Comparison of ENCODE assay signal across 29 mouse cellular contexts in the genomic region with DNA sequence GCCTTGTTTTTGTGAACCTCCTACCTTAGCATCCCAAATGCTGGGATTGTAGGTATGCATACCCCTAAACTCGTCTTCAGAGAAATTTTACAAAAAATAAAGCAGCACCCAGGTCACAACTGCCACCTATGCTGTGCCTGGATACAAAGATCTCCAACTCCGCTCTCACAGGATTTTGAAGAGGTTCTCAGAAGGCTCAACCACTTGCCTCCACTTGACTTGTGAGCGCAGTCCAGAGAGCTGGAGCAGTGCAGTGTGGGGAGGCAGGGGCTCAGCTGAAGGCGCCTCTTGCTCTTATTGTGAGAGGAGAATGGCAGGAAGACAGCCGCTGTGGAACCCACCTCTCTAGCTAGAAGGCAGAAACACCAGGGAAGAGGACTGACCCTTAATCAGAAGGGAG.
DNase-seq lines count a peak whose midpoint lies in the region; ATAC-seq and TF ChIP-seq lines count a peak whose summit lies in the region.
"Had no signal": no experiment of that assay in that cellular context is flagged by ENCODE, and none has a peak within 500 bp of the region (broad histone marks: within the 10 kb centered on the region; RNA-seq: fewer than 3 reads in every experiment).

No protein-coding gene starts in this region.

- H3K4me1 ChIP-seq in lung, embryonic 15.5 days = peaks cover 21% of the 10 kb centered on the region
- no peaks in the 10 kb centered on the region for H3K4me1 ChIP-seq in forebrain, postnatal 0 days (ENCODE audit: insufficient read depth)
- H3K4me1 ChIP-seq: embryonic facial prominence, embryonic 12.5 days; heart, embryonic 15.5 days; liver, embryonic 13.5 days; midbrain, embryonic 10.5 days; neural tube, embryonic 12.5 days had no signal

- H3K27me3 ChIP-seq in lung, embryonic 15.5 days = no peaks in the 10 kb centered on the region
- H3K27me3 ChIP-seq in forebrain, postnatal 0 days (ENCODE audit: insufficient read depth, low read length) = no peaks in the 10 kb centered on the region
- H3K27me3 ChIP-seq: embryonic facial prominence, embryonic 12.5 days; heart, embryonic 15.5 days; liver, embryonic 13.5 days; neural tube, embryonic 12.5 days had no signal

- DNase-seq in kidney, postnatal 10 days = peak; percentile 34
- DNase-seq in kidney, postnatal 14 days = no peak
- DNase-seq in lung, adult 18-20 months = peak; percentile 12 to 44
- peak; percentile 34 for DNase-seq in lung, postnatal 25 days (ENCODE audit: low spot score)
- DNase-seq in thymus, postnatal 14 days = no peak
- no peak for DNase-seq in forebrain, postnatal 0 days
- DNase-seq: adrenal gland, postnatal 14 days; cerebellum, adult 11-12 months; cerebellum, adult 9-11 months; embryo, embryonic 11 days; gastrocnemius, postnatal 10 days; kidney, adult 18-20 months; kidney, postnatal 36 days; layer of hippocampus, postnatal 36 days; left cerebral cortex, postnatal 4 days; liver, embryonic 13.5 days; right cerebral cortex, adult 18-20 months; spleen, adult 18-20 months; thymus, postnatal 36 days had no signal

- WGBS in lung, embryonic 15.5 days = 52% methylated on average over 5 of the region's 5 CpGs
- WGBS in forebrain, postnatal 0 days = 79% methylated on average over 5 of the region's 5 CpGs

- no peak overlapping the region for H3K9ac ChIP-seq in lung, embryonic 15.5 days
- H3K9ac ChIP-seq in forebrain, postnatal 0 days = no peak overlapping the region
- H3K9ac ChIP-seq: embryonic facial prominence, embryonic 12.5 days; heart, embryonic 15.5 days; liver, embryonic 13.5 days; neural tube, embryonic 12.5 days had no signal

- H3K4me2 ChIP-seq in lung, embryonic 15.5 days = no peak overlapping the region
- no peak overlapping the region for H3K4me2 ChIP-seq in forebrain, postnatal 0 days (ENCODE audit: low read depth)
- H3K4me2 ChIP-seq: embryonic facial prominence, embryonic 12.5 days; heart, embryonic 15.5 days; liver, embryonic 13.5 days; neural tube, embryonic 12.5 days had no signal

- H3K4me3 ChIP-seq in lung, embryonic 15.5 days = no peak overlapping the region
- no peak overlapping the region for H3K4me3 ChIP-seq in forebrain, postnatal 0 days (ENCODE audit: low read depth, low read length)
- H3K4me3 ChIP-seq: embryonic facial prominence, embryonic 12.5 days; heart, embryonic 15.5 days; layer of hippocampus, adult 2 months; liver, embryonic 13.5 days; midbrain, embryonic 10.5 days; myocyte; neural tube, embryonic 12.5 days had no signal

- H3K27ac ChIP-seq in lung, embryonic 15.5 days = peak overlapping the region; percentile 82
- H3K27ac ChIP-seq in forebrain, postnatal 0 days (ENCODE audit: low read depth, low read length) = no peak overlapping the region
- H3K27ac ChIP-seq: embryonic facial prominence, embryonic 12.5 days; heart, embryonic 15.5 days; layer of hippocampus, adult 2 months; liver, embryonic 13.5 days; macrophage; midbrain, embryonic 10.5 days; neural tube, embryonic 12.5 days had no signal

- ATAC-seq in lung, embryonic 15.5 days (ENCODE audit: borderline replicate concordance, extremely low read depth, low FRiP score, low TSS enrichment) = no peak
- ATAC-seq in forebrain, postnatal 0 days = no peak
- ATAC-seq: forebrain, embryonic 16.5 days; hindbrain, embryonic 16.5 days had no signal

- H3K36me3 ChIP-seq in lung, embryonic 15.5 days = no peaks in the 10 kb centered on the region
- no peaks in the 10 kb centered on the region for H3K36me3 ChIP-seq in forebrain, postnatal 0 days (ENCODE audit: insufficient read depth)
- H3K36me3 ChIP-seq: embryonic facial prominence, embryonic 12.5 days; heart, embryonic 15.5 days; liver, embryonic 13.5 days; midbrain, embryonic 10.5 days; neural tube, embryonic 12.5 days had no signal

- H3K9me3 ChIP-seq in lung, embryonic 15.5 days = no peaks in the 10 kb centered on the region
- H3K9me3 ChIP-seq in forebrain, postnatal 0 days (ENCODE audit: low read length) = no peaks in the 10 kb centered on the region
- H3K9me3 ChIP-seq: embryonic facial prominence, embryonic 12.5 days; heart, embryonic 15.5 days; liver, embryonic 13.5 days; midbrain, embryonic 10.5 days; neural tube, embryonic 12.5 days had no signal

- TF ChIP-seq CTCF in forebrain, postnatal 0 days (IDR thresholded peaks at IDR 0.05; ENCODE audit: low read depth) = no peak

Comparison
In these comparisons a context has a peak if more than half of its experiments do, and no peak if none do; other contexts are left out.
1. DNase-seq: peak in kidney, postnatal 10 days (single experiment), lung, adult 18-20 months (2 of 2) and lung, postnatal 25 days (single experiment); none in kidney, postnatal 14 days (single experiment), thymus, postnatal 14 days (single experiment) and forebrain, postnatal 0 days (single experiment).